Mouse (Mus musculus) neural tube, embryonic 13.5 days (tissue): ENCODE measurements around the gene Mss51. TPM values are rescaled to one million over a fixed set of nuclear protein-coding genes. Genes with fewer than 3 reads are reported as not detected.

Experiments used
- ATAC-seq: fragments of 200-750 bp; cut with Nextera tagmentation; 2 replicates; pipeline ENCODE4 v1.8.0; 2017; ENCODE audit warnings: low read depth, mild to moderate bottlenecking, moderate TSS enrichment, moderate library complexity
- H3K27ac ChIP-seq: fragments of 300-500 bp; sonication (generic); replicated peaks from 2 replicates; pipeline ENCODE4 v1.5.1; 2015; ENCODE audit warnings: moderate library complexity, mild to moderate bottlenecking, inconsistent platforms
- H3K27me3 ChIP-seq: fragments of 300-500 bp; sonication (generic); 2 replicates; pipeline ENCODE4 v1.6.1; 2015; ENCODE audit warnings: mild to moderate bottlenecking, inconsistent platforms
- H3K36me3 ChIP-seq: fragments of 300-500 bp; sonication (generic); 2 replicates; pipeline ENCODE4 v1.6.1; 2015; ENCODE audit warnings: mild to moderate bottlenecking, inconsistent platforms
- H3K4me1 ChIP-seq: fragments of 300-500 bp; sonication (generic); replicated peaks from 2 replicates; pipeline ENCODE4 v1.6.1; 2015; ENCODE audit warnings: inconsistent platforms
- H3K4me2 ChIP-seq: fragments of 300-500 bp; sonication (generic); 2 replicates; pipeline ENCODE4 v1.6.1; 2015; ENCODE audit warnings: inconsistent platforms, mild to moderate bottlenecking, moderate library complexity
- H3K4me3 ChIP-seq: fragments of 300-500 bp; sonication (generic); 2 replicates; pipeline ENCODE4 v1.5.1; 2015; ENCODE audit warnings: mild to moderate bottlenecking, inconsistent platforms
- H3K9ac ChIP-seq: fragments of 300-500 bp; sonication (generic); 2 replicates; pipeline ENCODE4 v1.6.1; 2015; ENCODE audit warnings: moderate library complexity, mild to moderate bottlenecking, inconsistent platforms
- H3K9me3 ChIP-seq: fragments of 300-500 bp; sonication (generic); 2 replicates; pipeline ENCODE4 v1.6.1; 2016; ENCODE audit warnings: inconsistent platforms
- WGBS: fragments of 180-500 bp; shearing (Covaris S2); methylation state at CpG from one replicate; pipeline ENCODE4 v1.1.7; 2015; 5-methylcytosine and 5-hydroxymethylcytosine counted together
- polyA plus RNA-seq: library from polyadenylated mRNA; unstranded; fragments of >200 nt; fragmentation: Nextera tagmentation; extraction: Ambion mirVana; gene quantifications from 2 replicates; pipeline ENCODE4 v1.2.1, GENCODE M21; 2015

The Mss51 gene
- polyA plus RNA-seq, 1 experiment from 2014 or later: 0.75 TPM

DNA sequence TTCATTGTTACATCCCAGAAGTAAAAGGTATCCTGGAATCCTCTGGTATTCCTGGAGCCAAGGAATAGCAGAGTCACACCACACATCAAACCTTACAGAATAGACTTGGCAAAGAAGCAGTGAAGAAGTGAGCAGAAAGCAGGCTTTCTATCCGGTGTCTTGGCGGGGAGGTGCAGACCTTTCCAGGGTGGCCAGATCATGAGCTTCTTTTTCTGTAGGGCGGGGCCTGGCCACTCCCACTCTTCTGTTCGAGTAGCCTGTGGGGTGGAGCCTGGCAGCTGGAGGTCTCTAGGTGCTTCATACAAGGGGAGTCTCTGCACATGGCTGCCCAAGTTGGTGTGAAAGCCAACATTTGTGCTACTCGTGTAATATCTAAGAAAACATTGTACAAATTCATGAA, 15.5 kb downstream of the Mss51 start:
- Histone ChIP-seq H3K36me3 (peaks cover 21% of the 10 kb centered on the region), H3K27me3 (peaks cover 11% of the 10 kb centered on the region; the same call in 1 of the 2 replicates), H3K27ac (no peak overlapping the region), H3K4me1 (0 out of 2 replicates have a peak, but pooled peaks cover 3% of the 10 kb centered on the region), H3K9ac (no peak overlapping the region), H3K4me3 (no peak overlapping the region), H3K4me2 (no peak overlapping the region), H3K9me3 (no peaks in the 10 kb centered on the region)
- WGBS: 23% methylated on average over 5 of the region's 5 CpGs
- ATAC-seq: no peak

GRCm38 (mm10) chr14:20480195-20480579, 16.5 kb downstream of the Mss51 start:
- peak overlapping the region; percentile 88 for H3K4me2 ChIP-seq
- H3K4me1 ChIP-seq: 0 out of 2 replicates have a peak, but pooled peaks cover 3% of the 10 kb centered on the region
- H3K9me3 ChIP-seq: no peaks in the 10 kb centered on the region
- H3K27me3 ChIP-seq: peaks cover 11% of the 10 kb centered on the region; the same call in 1 of the 2 replicates
- peaks cover 16% of the 10 kb centered on the region for H3K36me3 ChIP-seq
- H3K9ac ChIP-seq: peak overlapping the region; percentile 75
- 72% methylated on average over 1 of the region's 1 CpGs for WGBS
- no peak; the same call in 1 of the 2 replicates for ATAC-seq
- no peak overlapping the region for H3K27ac ChIP-seq
- H3K4me3 ChIP-seq: peak overlapping the region; percentile 65

GRCm38 (mm10) chr14:20479291-20480194, 17.2 kb downstream of the Mss51 start, which contains the start of gene Anxa7:
Anxa7 (minus strand) TSS chr14:20480133.
- Histone ChIP-seq H3K36me3 (peaks cover 10% of the 10 kb centered on the region), H3K4me2 (peak within 1 kb of the TSS; percentile 88), H3K9ac (peak within 1 kb of the TSS; percentile 75), H3K9me3 (no peaks in the 10 kb centered on the region), H3K27me3 (peaks cover 11% of the 10 kb centered on the region; the same call in 1 of the 2 replicates), H3K4me1 (0 out of 2 replicates have a peak, but pooled peaks cover 3% of the 10 kb centered on the region), H3K27ac (no peak within 1 kb of the TSS; the same call in 1 of the 2 replicates), H3K4me3 (peak within 1 kb of the TSS; percentile 65)
- peak; percentile 75 for ATAC-seq
- WGBS: 1% methylated on average over 48 of the region's 48 CpGs

DNA sequence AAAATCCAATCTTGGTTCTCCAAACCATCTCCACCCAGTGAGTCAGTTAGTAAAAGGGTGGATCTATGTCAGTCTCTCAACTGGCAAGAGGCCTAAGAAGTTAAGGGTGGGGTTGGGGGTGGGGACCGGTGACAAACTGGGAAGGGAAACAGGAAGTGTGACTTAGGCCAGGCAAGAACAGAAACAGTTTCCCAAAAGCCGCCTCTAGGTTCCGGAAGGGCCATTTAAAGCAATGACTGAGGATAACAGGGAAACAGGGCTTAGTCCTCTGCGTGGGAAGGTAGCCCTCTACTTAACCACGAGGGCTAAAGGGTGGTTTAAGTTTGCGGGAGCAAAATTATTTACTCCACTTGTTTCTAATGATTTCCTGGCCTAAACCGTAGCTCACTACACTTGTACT, 17.9 kb downstream of the Mss51 start:
- peak overlapping the region; percentile 75; the same call in 1 of the 2 replicates for H3K9ac ChIP-seq

GRCm38 (mm10) chr14:20478385-20478784, 18.3 kb downstream of the Mss51 start:
- Histone ChIP-seq H3K9ac (no peak overlapping the region), H3K36me3 (no peaks in the 10 kb centered on the region), H3K9me3 (no peaks in the 10 kb centered on the region), H3K27ac (no peak overlapping the region), H3K27me3 (peaks cover 11% of the 10 kb centered on the region; the same call in 1 of the 2 replicates), H3K4me3 (no peak overlapping the region), H3K4me1 (0 out of 2 replicates have a peak, but pooled peaks cover 3% of the 10 kb centered on the region), H3K4me2 (peak overlapping the region; percentile 88)
- 55% methylated on average over 3 of the region's 3 CpGs for WGBS
- ATAC-seq: no peak

More for the DNA sequence above, 17.9 kb downstream of the Mss51 start:
- ATAC-seq: no peak
- WGBS: 27% methylated on average over 7 of the region's 7 CpGs
- H3K9me3 ChIP-seq: no peaks in the 10 kb centered on the region
- H3K4me1 ChIP-seq: 0 out of 2 replicates have a peak, but pooled peaks cover 3% of the 10 kb centered on the region
- peak overlapping the region; percentile 65 for H3K4me3 ChIP-seq
- peaks cover 11% of the 10 kb centered on the region; the same call in 1 of the 2 replicates for H3K27me3 ChIP-seq
- peaks cover 3% of the 10 kb centered on the region; the same call in 1 of the 2 replicates for H3K36me3 ChIP-seq
- peak overlapping the region; percentile 88 for H3K4me2 ChIP-seq
- no peak overlapping the region; the same call in 1 of the 2 replicates for H3K27ac ChIP-seq

DNA sequence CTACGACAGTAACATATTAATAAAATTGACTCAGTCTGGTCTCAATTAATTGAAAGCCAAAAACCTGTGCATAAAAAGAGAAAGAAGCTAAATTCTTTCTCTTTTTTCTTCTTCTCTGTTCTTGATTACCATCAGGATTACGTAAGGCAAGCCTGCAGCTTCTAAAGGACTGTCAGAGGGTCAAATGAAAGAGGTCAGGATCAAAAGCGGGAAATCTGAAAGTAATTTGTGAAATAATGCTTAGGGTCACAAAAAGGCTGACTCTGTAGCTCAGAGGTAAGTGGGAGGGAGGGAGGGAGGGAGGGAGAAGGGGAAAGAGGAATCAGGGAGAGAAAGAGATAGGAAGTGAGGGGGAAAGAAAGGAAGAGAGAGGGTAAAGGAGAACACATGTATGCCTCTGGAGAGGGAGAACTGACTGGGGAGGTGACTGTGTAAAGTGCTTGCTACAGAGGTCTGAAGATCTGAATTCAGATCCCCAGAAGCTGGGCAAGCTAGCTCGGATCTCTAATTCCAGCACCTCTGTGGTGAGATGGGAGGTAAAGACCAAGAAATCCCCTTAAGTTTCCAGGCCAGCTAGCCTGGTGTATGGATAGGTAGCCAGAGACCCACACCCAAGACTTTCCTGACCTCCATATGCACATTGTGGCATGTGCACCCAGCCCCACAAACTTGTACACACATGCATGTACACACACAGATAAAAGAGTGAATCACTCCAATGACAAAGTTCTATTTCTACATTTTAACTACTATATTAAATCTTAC, 19.3 kb downstream of the Mss51 start:
- no peak overlapping the region for H3K4me2 ChIP-seq
- H3K27ac ChIP-seq: no peak overlapping the region
- H3K4me3 ChIP-seq: no peak overlapping the region
- H3K9ac ChIP-seq: no peak overlapping the region
- no peak for ATAC-seq
- H3K27me3 ChIP-seq: peaks cover 11% of the 10 kb centered on the region; the same call in 1 of the 2 replicates
- 48% methylated on average over 4 of the region's 4 CpGs for WGBS
- H3K36me3 ChIP-seq: no peaks in the 10 kb centered on the region
- H3K9me3 ChIP-seq: no peaks in the 10 kb centered on the region
- H3K4me1 ChIP-seq: 0 out of 2 replicates have a peak, but pooled peaks cover 3% of the 10 kb centered on the region

DNA sequence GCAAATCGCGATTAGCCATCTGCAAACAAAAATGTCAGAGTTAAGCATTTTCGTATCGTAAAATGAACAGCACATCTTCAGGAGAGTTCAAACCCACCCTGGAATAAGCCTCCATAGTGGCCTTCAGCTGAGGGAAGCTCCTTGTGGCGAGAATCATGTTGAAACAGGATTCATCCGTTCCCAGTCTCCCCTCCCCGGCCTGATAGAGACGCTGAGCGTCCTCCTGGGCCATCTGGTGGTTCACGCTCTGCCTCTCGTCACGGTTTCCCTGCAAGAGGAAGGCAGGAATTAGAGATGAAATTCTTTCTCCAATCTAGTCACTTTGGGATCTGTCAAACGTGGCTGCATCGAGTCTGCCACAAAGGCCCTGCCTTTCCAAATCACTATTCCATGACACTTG, 36.5 kb downstream of the Mss51 start:
- ATAC-seq: no peak
- Histone ChIP-seq H3K27ac (no peak overlapping the region), H3K36me3 (peaks cover 20% of the 10 kb centered on the region), H3K4me1 (no peaks in the 10 kb centered on the region), H3K9me3 (no peaks in the 10 kb centered on the region), H3K4me2 (no peak overlapping the region), H3K27me3 (no peaks in the 10 kb centered on the region), H3K4me3 (no peak overlapping the region), H3K9ac (no peak overlapping the region)
- WGBS: 82% methylated on average over 14 of the region's 14 CpGs

DNA sequence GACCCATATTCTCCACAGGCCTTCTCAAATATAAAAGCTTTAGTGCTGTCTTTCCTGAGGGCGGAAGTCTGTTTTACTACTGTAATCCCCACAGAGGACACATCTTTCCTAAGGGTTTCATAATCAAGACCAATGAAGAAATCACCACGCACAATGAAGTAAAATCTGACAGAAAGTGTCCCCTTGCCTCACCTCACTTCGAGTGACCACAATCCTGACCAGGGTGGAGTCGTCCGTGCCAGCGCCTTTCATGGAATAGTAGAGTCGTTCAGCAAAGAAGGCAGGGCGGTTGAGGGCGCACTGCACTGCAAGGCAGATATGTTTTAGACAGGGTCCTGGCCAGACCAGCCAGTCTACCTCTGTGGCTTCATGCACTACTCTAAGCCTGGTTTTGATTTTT, 38.3 kb downstream of the Mss51 start:
- Histone ChIP-seq H3K9me3 (no peaks in the 10 kb centered on the region), H3K4me3 (no peak overlapping the region), H3K4me1 (no peaks in the 10 kb centered on the region), H3K36me3 (peaks cover 13% of the 10 kb centered on the region; the same call in 1 of the 2 replicates), H3K9ac (no peak overlapping the region), H3K27ac (no peak overlapping the region), H3K27me3 (no peaks in the 10 kb centered on the region), H3K4me2 (no peak overlapping the region)
- no peak for ATAC-seq
- WGBS: 95% methylated on average over 9 of the region's 9 CpGs

GRCm38 (mm10) chr14:20452929-20453328, 43.8 kb downstream of the Mss51 start:
- Histone ChIP-seq H3K9me3 (no peaks in the 10 kb centered on the region), H3K4me3 (no peak overlapping the region), H3K4me1 (0 out of 2 replicates have a peak, but pooled peaks cover 10% of the 10 kb centered on the region), H3K4me2 (no peak overlapping the region), H3K27me3 (no peaks in the 10 kb centered on the region), H3K9ac (no peak overlapping the region), H3K36me3 (no peaks in the 10 kb centered on the region), H3K27ac (no peak overlapping the region)
- ATAC-seq: no peak
- 96% methylated on average over 5 of the region's 5 CpGs for WGBS

DNA sequence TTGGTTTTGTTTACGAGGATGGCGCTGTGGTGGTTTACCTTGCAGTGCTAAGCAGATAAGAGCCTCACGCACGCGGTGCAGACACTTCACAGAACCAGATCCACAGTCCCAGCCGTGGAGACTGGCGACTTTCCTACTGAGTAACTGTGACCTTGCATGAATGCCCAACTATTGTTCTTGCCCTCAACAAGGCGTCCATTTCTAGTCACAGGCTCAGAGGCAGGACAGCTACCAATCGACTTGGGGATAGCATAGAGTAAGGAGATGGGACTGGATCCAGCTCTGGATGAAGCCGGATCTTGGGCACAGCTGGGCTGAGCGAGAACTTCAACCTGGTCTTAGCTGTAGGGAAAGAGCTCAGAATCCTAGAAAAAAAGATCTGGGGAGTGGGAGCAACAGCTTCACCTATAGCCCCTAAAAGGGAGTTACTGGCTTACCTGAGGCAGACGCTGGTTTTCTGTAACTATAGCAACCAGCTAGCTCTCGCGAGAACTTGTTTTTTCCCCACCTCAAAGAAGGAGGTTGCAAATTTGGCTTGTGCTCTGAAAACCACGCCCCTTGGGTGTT, 44.9 kb downstream of the Mss51 start, which contains the start of gene Cfap70:
Gene Cfap70, minus strand, starts transcription at position 462 of the 567 bp plus-strand sequence.
- peak within 1 kb of the TSS; percentile 52 for H3K9ac ChIP-seq
- no peaks in the 10 kb centered on the region for H3K9me3 ChIP-seq
- H3K4me3 ChIP-seq: peak within 1 kb of the TSS; percentile 36
- H3K4me1 ChIP-seq: 0 out of 2 replicates have a peak, but pooled peaks cover 10% of the 10 kb centered on the region
- 6% methylated on average over 15 of the region's 15 CpGs for WGBS
- no peaks in the 10 kb centered on the region for H3K36me3 ChIP-seq
- H3K27ac ChIP-seq: no peak within 1 kb of the TSS
- ATAC-seq: peak; percentile 71; the same call in 1 of the 2 replicates
- peak within 1 kb of the TSS; percentile 58 for H3K4me2 ChIP-seq
- H3K27me3 ChIP-seq: no peaks in the 10 kb centered on the region

DNA sequence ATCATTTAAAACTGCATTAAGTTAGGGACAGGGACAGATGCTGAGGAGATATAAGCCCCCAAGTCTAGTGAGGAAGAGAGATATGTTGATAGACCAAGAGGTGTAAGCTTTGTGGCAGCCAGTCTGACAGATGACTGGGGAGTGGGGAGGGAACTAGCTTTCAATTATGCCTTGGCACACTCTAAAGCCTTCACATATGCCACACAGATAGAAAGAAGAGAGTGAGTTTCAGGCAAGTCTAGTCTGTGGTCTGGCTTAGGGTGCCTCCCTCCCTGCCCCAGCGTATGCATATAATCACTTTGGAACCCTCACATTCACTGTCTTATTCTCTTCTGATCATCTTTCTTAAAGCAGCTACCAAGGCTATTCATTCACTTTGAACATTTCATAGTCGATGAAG, 45.4 kb downstream of the Mss51 start:
- Histone ChIP-seq H3K36me3 (no peaks in the 10 kb centered on the region), H3K27ac (no peak overlapping the region), H3K9ac (peak overlapping the region; percentile 52; the same call in 1 of the 2 replicates), H3K4me1 (0 out of 2 replicates have a peak, but pooled peaks cover 10% of the 10 kb centered on the region), H3K27me3 (no peaks in the 10 kb centered on the region), H3K4me2 (peak overlapping the region; percentile 58), H3K4me3 (peak overlapping the region; percentile 36), H3K9me3 (no peaks in the 10 kb centered on the region)
- ATAC-seq: no peak
- WGBS: 16% methylated on average over 2 of the region's 2 CpGs
